Mouse (Mus musculus): ENCODE measurements around the gene Plin3.

Plin3 gene

GRCm38 (mm10) chr17:56292531-56293222 is at the start of gene Plin3:
TSS of gene Plin3 (minus strand) at chr17:56292873.
- DNase-seq (ENCODE audit: low spot score), result no peak

GRCm38 (mm10) chr17:56340717-56341116 is 48.0 kb upstream of the Plin3 start:
- DNase-seq (ENCODE audit: low spot score), result no peak

- no peak for DNase-seq (ENCODE audit: low spot score)
Observed at GRCm38 (mm10) chr17:56338909-56339308, 46.2 kb upstream of the Plin3 start.

- no peak for DNase-seq (ENCODE audit: low spot score)
Observed at GRCm38 (mm10) chr17:56337791-56338190, 45.1 kb upstream of the Plin3 start.

GRCm38 (mm10) chr17:56337190-56337589 is 44.5 kb upstream of the Plin3 start:
- no peak for DNase-seq (ENCODE audit: low spot score)

GRCm38 (mm10) chr17:56332987-56333386 is 40.3 kb upstream of the Plin3 start:
- no peak for DNase-seq (ENCODE audit: low spot score)

GRCm38 (mm10) chr17:56331256-56331655 is 38.6 kb upstream of the Plin3 start:
- DNase-seq (ENCODE audit: low spot score), result no peak

- no peak for DNase-seq (ENCODE audit: low spot score)
Observed at GRCm38 (mm10) chr17:56330345-56330744, 37.7 kb upstream of the Plin3 start.

- DNase-seq (ENCODE audit: low spot score), result no peak
Observed at GRCm38 (mm10) chr17:56329267-56329666, 36.6 kb upstream of the Plin3 start.

- no peak for DNase-seq (ENCODE audit: low spot score)
Observed at GRCm38 (mm10) chr17:56326153-56327147, 33.8 kb upstream of the Plin3 start.

- DNase-seq (ENCODE audit: low spot score), result peak; percentile 99
Observed at GRCm38 (mm10) chr17:56325450-56326152, 32.9 kb upstream of the Plin3 start, which contains the start of gene Kdm4b. TSS of gene Kdm4b (plus strand) at chr17:56326062.

GRCm38 (mm10) chr17:56324419-56324818 is 31.7 kb upstream of the Plin3 start:
- DNase-seq (ENCODE audit: low spot score), result no peak

GRCm38 (mm10) chr17:56309191-56309945 is 16.7 kb upstream of the Plin3 start:
- no peak for DNase-seq (ENCODE audit: low spot score)

GRCm38 (mm10) chr17:56308088-56308487 is 15.4 kb upstream of the Plin3 start:
- no peak for DNase-seq (ENCODE audit: low spot score)

GRCm38 (mm10) chr17:56305826-56306225 is 13.2 kb upstream of the Plin3 start:
- no peak for DNase-seq (ENCODE audit: low spot score)

- DNase-seq (ENCODE audit: low spot score), result no peak
Observed at GRCm38 (mm10) chr17:56305156-56305555, 12.5 kb upstream of the Plin3 start.

- no peak for DNase-seq (ENCODE audit: low spot score)
Observed at GRCm38 (mm10) chr17:56304718-56305117, 12.0 kb upstream of the Plin3 start.

GRCm38 (mm10) chr17:56303847-56304586 is 11.3 kb upstream of the Plin3 start:
- peak; percentile 82 for DNase-seq (ENCODE audit: low spot score)

GRCm38 (mm10) chr17:56303160-56303846 is 10.6 kb upstream of the Plin3 start, which contains the start of gene Uhrf1:
TSS of gene Uhrf1 (plus strand) at chr17:56303321.
- no peak for DNase-seq (ENCODE audit: low spot score)

- no peak for DNase-seq (ENCODE audit: low spot score)
Observed at GRCm38 (mm10) chr17:56302363-56302996, 9.8 kb upstream of the Plin3 start.

Measured in left cerebral cortex, adult 11 months (tissue).